Mouse (Mus musculus) limb, embryonic 10.5 days (tissue): ENCODE results near the gene Klhdc1. TPM values are rescaled to one million over a fixed set of nuclear protein-coding genes. Genes with fewer than 3 reads are reported as not detected.

Source experiments
- DNase-seq: peaks from one replicate; pipeline ENCODE4 v3.0.0-alpha.2; 2017; ENCODE audit warnings: low spot score
- H3K27ac ChIP-seq: fragments of 300-500 bp; sonication (generic); 2 replicates; pipeline ENCODE4 v1.5.1; 2016; ENCODE audit warnings: mild to moderate bottlenecking
- H3K27me3 ChIP-seq: fragments of 300-500 bp; sonication (generic); 2 replicates; pipeline ENCODE4 v1.6.1; 2016; ENCODE audit warnings: low read depth, mild to moderate bottlenecking; ENCODE audit not compliant: poor library complexity, severe bottlenecking
- H3K36me3 ChIP-seq: fragments of 300-500 bp; sonication (generic); 2 replicates; pipeline ENCODE4 v1.6.1; 2016; ENCODE audit warnings: mild to moderate bottlenecking, moderate library complexity
- H3K4me1 ChIP-seq: fragments of 300-500 bp; sonication (generic); 2 replicates; pipeline ENCODE4 v1.6.1; 2016
- H3K4me3 ChIP-seq: fragments of 300-500 bp; sonication (generic); 2 replicates; pipeline ENCODE4 v1.5.1; 2016; ENCODE audit warnings: mild to moderate bottlenecking, moderate library complexity
- H3K9me3 ChIP-seq: fragments of 300-500 bp; sonication (generic); replicated peaks from 2 replicates; pipeline ENCODE4 v1.6.1; 2016; ENCODE audit warnings: mild to moderate bottlenecking
- WGBS: fragments of 180-500 bp; shearing (Covaris S2); methylation state at CpG from one replicate; pipeline ENCODE4 v1.1.7; 2016; 5-methylcytosine and 5-hydroxymethylcytosine counted together
- polyA plus RNA-seq: library from polyadenylated mRNA; unstranded; fragments of >200 nt; fragmentation: Nextera tagmentation; extraction: Ambion mirVana; gene quantifications from 2 replicates; pipeline ENCODE4 v1.2.1, GENCODE M21; 2016

Gene Klhdc1
- polyA plus RNA-seq, 1 experiment from 2014 or later = 2.6 TPM

DNA sequence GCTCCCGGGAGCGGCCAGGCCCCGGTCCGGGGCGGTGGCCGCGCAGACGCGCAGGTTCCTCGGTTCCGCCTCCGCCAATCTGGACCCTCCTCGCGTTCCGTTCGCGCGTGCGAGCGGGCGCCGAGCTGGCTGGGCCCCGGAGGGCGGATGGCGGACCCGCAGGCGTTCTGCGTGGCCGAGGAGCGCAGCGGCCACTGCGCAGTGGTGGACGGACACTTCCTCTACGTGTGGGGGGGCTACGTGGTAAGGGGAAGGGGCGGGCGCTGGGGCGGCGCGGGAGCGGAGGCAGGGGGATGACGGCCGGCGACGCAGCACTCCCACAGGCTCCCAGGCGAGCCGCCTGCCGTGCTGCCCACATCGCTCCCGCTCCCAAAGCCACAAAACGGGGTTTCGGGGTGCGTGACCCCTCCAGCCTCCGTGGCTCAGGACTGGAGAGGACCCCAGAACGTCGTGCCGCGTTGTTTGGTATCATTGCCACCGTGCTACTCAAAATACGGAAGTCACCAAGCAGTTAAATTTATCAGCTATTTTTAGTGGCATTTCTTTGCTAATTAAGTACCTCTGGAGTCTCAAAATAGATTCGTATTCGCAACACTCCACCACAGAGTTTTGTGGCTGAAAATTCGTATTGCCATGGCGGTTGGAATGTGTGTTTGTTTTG lies 925 bp downstream of the Klhdc1 start:
- H3K27me3 ChIP-seq = no peaks in the 10 kb centered on the region
- DNase-seq = peak; percentile 85
- no peaks in the 10 kb centered on the region for H3K9me3 ChIP-seq
- peak overlapping the region; percentile 67 for H3K4me3 ChIP-seq
- under 1% methylated on average over 63 of the region's 64 CpGs for WGBS
- peaks cover 13% of the 10 kb centered on the region for H3K4me1 ChIP-seq
- H3K27ac ChIP-seq = peak overlapping the region; percentile 91
- H3K36me3 ChIP-seq = no peaks in the 10 kb centered on the region

DNA sequence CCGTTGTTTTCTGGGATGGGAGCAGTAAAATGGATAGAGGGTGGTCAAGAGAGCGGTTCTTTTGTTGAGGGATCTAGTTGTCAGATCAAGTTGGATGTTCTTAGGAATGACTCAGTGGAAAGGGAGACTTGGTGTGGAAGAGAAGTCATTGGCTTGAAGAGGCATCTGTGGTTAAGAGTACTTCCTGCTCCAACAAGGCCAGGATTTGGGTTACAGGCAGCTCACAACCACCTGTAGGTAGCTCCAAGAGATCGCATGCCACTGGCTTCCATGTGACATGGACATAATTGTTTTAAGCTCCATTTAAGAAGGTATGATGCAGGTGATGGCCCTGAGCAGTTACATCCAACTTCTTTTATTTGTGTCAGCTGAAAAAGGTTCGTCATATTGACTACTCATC lies 8.8 kb downstream of the Klhdc1 start:
- H3K27me3 ChIP-seq = no peaks in the 10 kb centered on the region
- no peak overlapping the region for H3K27ac ChIP-seq
- 89% methylated on average over 4 of the region's 4 CpGs for WGBS
- no peaks in the 10 kb centered on the region for H3K9me3 ChIP-seq
- H3K4me1 ChIP-seq = 0 out of 2 replicates have a peak, but pooled peaks cover 4% of the 10 kb centered on the region
- no peaks in the 10 kb centered on the region for H3K36me3 ChIP-seq
- H3K4me3 ChIP-seq = no peak overlapping the region
- no peak for DNase-seq

- no peak for DNase-seq
- no peak overlapping the region for H3K4me3 ChIP-seq
- no peaks in the 10 kb centered on the region for H3K27me3 ChIP-seq
- H3K27ac ChIP-seq = no peak overlapping the region
- H3K36me3 ChIP-seq = no peaks in the 10 kb centered on the region
- no peaks in the 10 kb centered on the region for H3K9me3 ChIP-seq
- 0 out of 2 replicates have a peak, but pooled peaks cover 4% of the 10 kb centered on the region for H3K4me1 ChIP-seq
- WGBS = 86% methylated on average over 8 of the region's 8 CpGs
Measured at GRCm38 (mm10) chr12:69250756-69251155, 9.8 kb downstream of the Klhdc1 start.

- H3K36me3 ChIP-seq = no peaks in the 10 kb centered on the region
- H3K4me3 ChIP-seq = no peak overlapping the region
- 0 out of 2 replicates have a peak, but pooled peaks cover 4% of the 10 kb centered on the region for H3K4me1 ChIP-seq
- H3K27ac ChIP-seq = no peak overlapping the region
- DNase-seq = no peak
- no peaks in the 10 kb centered on the region for H3K27me3 ChIP-seq
- WGBS = 95% methylated on average over 1 of the region's 1 CpGs
- no peaks in the 10 kb centered on the region for H3K9me3 ChIP-seq
Measured at GRCm38 (mm10) chr12:69253806-69254205, 12.8 kb downstream of the Klhdc1 start.

DNA sequence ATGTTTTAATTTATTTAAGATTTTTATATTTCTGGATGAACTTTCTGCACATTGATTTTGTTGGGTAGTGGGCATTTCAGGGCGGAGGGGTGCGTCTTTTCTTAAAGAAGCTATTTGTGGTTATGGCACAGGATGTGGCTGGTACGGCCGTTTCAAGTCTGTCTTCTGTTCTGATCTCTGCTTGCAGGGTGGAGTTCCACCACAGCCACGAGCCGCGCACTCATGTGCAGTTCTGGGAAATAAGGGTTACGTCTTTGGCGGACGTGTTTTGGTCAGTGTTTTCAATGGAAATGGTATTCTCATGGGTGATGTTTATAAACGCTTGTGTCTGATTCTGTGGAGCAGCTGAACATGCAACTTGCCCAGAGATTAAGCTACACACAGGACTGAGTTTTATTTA lies 16.9 kb downstream of the Klhdc1 start:
- Histone ChIP-seq H3K9me3 (no peaks in the 10 kb centered on the region), H3K27me3 (no peaks in the 10 kb centered on the region), H3K27ac (no peak overlapping the region), H3K4me3 (no peak overlapping the region), H3K4me1 (0 out of 2 replicates have a peak, but pooled peaks cover 3% of the 10 kb centered on the region), H3K36me3 (no peaks in the 10 kb centered on the region)
- no peak for DNase-seq
- 88% methylated on average over 11 of the region's 11 CpGs for WGBS

DNA sequence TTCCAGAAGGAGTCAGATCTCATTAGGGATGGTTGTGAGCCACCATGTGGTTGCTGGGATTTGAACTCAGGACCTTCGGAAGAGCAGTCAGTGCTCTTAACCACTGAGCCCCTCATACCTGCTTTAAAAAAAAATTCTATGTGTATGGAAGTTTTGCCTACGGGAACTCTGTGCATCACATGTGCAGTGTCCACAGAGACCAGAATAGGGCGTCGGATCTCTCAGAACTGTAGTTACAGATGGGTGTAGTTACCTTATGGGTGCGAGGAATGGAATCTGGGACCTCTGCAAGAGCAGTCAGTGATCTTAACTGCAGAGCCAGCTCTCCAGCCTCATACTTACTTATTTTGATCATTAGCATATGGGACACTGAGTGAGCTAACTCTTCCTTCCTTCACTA lies 21.3 kb downstream of the Klhdc1 start:
- H3K4me1 ChIP-seq = no peaks in the 10 kb centered on the region
- no peak for DNase-seq
- WGBS = 95% methylated on average over 5 of the region's 5 CpGs
- H3K27ac ChIP-seq = no peak overlapping the region
- no peaks in the 10 kb centered on the region for H3K9me3 ChIP-seq
- no peaks in the 10 kb centered on the region for H3K36me3 ChIP-seq
- H3K27me3 ChIP-seq = no peaks in the 10 kb centered on the region
- no peak overlapping the region for H3K4me3 ChIP-seq

DNA sequence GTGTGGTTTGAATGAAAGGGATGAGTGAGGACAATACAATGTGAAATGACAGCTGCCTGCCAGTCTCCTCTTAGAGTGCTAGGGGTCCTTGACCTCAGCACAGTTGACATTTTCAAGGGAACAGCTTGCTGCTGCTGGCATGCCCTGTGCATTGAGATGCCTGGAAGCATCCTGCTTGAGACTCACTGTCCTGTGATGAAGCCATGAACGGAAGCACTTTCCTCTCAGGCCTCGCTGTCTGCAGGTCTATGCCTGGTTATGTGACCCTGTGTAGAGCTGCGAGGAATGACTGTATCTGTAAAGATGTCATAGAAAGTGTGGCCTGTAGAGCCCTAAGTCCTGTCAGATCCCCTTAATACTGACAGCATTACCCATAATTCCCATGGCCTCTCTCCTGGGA lies 24.1 kb downstream of the Klhdc1 start:
- no peak for DNase-seq
- Histone ChIP-seq H3K4me1 (no peaks in the 10 kb centered on the region), H3K27ac (no peak overlapping the region), H3K4me3 (no peak overlapping the region), H3K36me3 (no peaks in the 10 kb centered on the region), H3K27me3 (no peaks in the 10 kb centered on the region), H3K9me3 (no peaks in the 10 kb centered on the region)
- WGBS = 91% methylated on average over 3 of the region's 3 CpGs

DNA sequence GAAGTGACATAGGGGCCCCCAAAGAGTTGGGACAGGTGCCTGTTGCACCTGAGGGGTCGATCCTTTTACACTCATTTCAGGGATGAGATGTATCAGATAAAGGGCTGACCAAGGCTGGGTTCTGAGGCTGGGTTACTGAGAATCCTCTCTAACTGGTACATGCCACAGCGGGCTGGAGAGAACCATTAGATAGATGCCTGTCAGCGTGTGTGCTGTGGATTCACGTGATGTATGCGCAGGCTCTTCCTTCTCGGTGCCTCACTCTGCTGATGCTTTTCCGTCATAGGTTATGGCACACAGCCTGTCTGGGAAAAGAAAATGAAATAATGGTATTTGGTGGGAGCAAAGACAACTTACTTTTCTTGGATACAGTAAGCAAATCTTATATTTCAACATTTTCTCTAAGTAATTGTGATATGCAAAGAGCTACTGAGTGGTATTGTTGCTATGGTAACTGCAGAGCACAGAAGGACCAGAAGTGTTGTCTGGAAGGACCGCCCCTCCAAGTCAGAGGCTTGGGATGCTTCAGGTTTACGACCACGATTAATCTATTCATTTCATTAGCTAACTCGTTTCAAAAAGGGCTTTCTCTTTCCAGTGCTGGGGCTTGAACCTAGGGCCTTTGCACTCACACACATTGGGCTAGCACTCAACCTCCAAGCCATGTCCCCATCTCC lies 27.1 kb downstream of the Klhdc1 start:
- no peaks in the 10 kb centered on the region for H3K4me1 ChIP-seq
- H3K27ac ChIP-seq = no peak overlapping the region
- DNase-seq = no peak
- WGBS = 82% methylated on average over 11 of the region's 11 CpGs
- no peaks in the 10 kb centered on the region for H3K27me3 ChIP-seq
- H3K36me3 ChIP-seq = no peaks in the 10 kb centered on the region
- H3K9me3 ChIP-seq = no peaks in the 10 kb centered on the region
- no peak overlapping the region for H3K4me3 ChIP-seq

DNA sequence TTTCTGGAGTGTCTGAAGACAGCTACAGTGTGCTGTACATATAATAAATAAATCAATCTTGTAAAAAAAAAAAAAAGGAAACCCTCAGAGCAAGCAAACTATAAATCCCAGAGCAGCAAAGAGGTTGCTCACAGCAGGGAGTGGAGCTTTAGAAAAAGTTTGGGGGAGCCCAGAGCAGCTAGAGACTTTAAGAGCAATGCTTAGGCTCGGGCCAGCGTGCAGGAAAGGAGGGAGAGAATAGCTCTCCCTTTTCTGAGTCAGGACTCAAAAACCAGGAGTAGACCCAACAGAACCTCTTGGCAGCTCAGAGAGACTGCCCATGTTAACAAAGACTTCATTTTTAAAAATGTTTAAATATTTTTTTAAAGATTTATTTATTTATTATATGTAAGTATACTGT lies 28.0 kb downstream of the Klhdc1 start:
- no peak overlapping the region for H3K4me3 ChIP-seq
- DNase-seq = no peak
- H3K9me3 ChIP-seq = no peaks in the 10 kb centered on the region
- H3K4me1 ChIP-seq = no peaks in the 10 kb centered on the region
- H3K36me3 ChIP-seq = no peaks in the 10 kb centered on the region
- H3K27me3 ChIP-seq = no peaks in the 10 kb centered on the region
- 80% methylated on average over 2 of the region's 2 CpGs for WGBS
- H3K27ac ChIP-seq = no peak overlapping the region

DNA sequence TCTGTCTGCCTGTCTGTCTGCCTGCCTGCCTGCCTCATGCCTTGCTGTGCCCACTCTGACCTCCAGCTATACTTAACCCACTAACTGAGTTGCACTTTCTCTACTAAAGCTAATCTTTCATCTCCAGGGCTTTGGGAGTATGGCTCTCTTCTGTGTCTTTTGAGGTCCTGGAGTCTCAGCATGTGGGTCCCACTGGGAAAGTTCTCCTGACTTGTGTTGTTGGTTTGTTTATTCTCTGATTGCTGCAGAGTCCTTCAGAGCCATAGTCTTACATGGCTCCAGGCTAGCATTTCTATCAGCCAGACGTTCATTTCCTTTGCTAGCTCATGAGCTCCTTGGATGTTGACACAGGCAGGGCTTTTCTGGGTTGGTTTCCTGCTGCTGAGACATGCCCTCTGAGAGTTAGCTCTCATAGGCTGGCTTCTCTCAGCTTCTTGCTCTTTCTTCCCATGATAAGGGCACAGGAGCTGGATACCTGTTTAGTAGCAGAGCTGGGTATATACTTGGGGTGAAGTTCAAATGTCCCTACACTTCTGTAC lies 39.0 kb downstream of the Klhdc1 start:
- Histone ChIP-seq H3K4me3 (no peak overlapping the region), H3K27me3 (no peaks in the 10 kb centered on the region), H3K4me1 (no peaks in the 10 kb centered on the region), H3K27ac (no peak overlapping the region), H3K36me3 (no peaks in the 10 kb centered on the region), H3K9me3 (no peaks in the 10 kb centered on the region)
- no peak for DNase-seq
- 62% methylated on average over 1 of the region's 1 CpGs for WGBS

- WGBS = 91% methylated on average over 3 of the region's 3 CpGs
- H3K27ac ChIP-seq = no peak overlapping the region
- no peaks in the 10 kb centered on the region for H3K36me3 ChIP-seq
- H3K27me3 ChIP-seq = no peaks in the 10 kb centered on the region
- H3K4me1 ChIP-seq = no peaks in the 10 kb centered on the region
- H3K9me3 ChIP-seq = no peaks in the 10 kb centered on the region
- DNase-seq = no peak
- no peak overlapping the region for H3K4me3 ChIP-seq
Measured at GRCm38 (mm10) chr12:69280915-69281314, 39.9 kb downstream of the Klhdc1 start.

- H3K27ac ChIP-seq = no peak overlapping the region
- 91% methylated on average over 7 of the region's 7 CpGs for WGBS
- H3K27me3 ChIP-seq = no peaks in the 10 kb centered on the region
- H3K36me3 ChIP-seq = no peaks in the 10 kb centered on the region
- H3K9me3 ChIP-seq = no peaks in the 10 kb centered on the region
- no peak overlapping the region for H3K4me3 ChIP-seq
- no peak for DNase-seq
- H3K4me1 ChIP-seq = no peaks in the 10 kb centered on the region
Measured at GRCm38 (mm10) chr12:69283146-69283545, 42.2 kb downstream of the Klhdc1 start.

GRCm38 (mm10) chr12:69287535-69287934 lies 46.6 kb downstream of the Klhdc1 start:
- H3K9me3 ChIP-seq = no peaks in the 10 kb centered on the region
- H3K4me3 ChIP-seq = no peak overlapping the region
- no peaks in the 10 kb centered on the region for H3K27me3 ChIP-seq
- H3K4me1 ChIP-seq = no peaks in the 10 kb centered on the region
- H3K36me3 ChIP-seq = no peaks in the 10 kb centered on the region
- no peak overlapping the region for H3K27ac ChIP-seq
- DNase-seq = no peak
- 92% methylated on average over 8 of the region's 8 CpGs for WGBS
